Mouse (Mus musculus): ENCODE results near the gene Cartpt. TPM values are rescaled to one million over a fixed set of nuclear protein-coding genes. Genes with fewer than 3 reads are reported as not detected.

The Cartpt gene
- polyA plus RNA-seq (2015; fragmentation: Illumina TruSeq; extraction: RNeasy Lipid Tissue Mini Kit (QIAGEN cat#74804); ENCODE audit: low read depth, low replicate concordance) = 56.5 TPM

DNA sequence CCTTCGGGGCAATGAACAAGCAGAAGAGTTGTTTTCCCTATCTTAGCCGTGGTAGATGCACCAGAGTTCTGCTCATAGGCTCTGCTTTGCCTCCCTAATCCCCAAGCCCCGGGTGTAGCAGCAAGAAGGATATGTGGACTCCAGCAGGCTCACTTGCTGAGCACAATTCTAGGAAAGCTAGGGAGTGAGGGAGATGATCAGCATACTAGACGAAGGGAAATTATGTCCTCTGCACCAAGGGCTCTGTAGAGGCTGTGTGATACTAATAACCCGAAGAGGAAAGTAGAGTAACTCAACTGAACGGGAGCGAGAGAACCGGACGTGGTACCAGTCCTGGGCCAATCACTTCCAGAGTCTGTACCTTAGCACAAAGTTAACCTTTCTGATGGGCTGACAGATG lies at the start of gene Cartpt:
Cartpt (minus strand) TSS at position 127 of the 400 bp plus-strand sequence.

Other genes starting within 250 kb of the Cartpt start
- 24.1 TPM for gene Mccc2, start 114.5 kb upstream of the Cartpt start, polyA plus RNA-seq (2015; fragmentation: Illumina TruSeq; extraction: RNeasy Lipid Tissue Mini Kit (QIAGEN cat#74804); ENCODE audit: low read depth, low replicate concordance)
- 18.5 TPM for gene Bdp1, start 203.0 kb upstream of the Cartpt start, polyA plus RNA-seq (2015; fragmentation: Illumina TruSeq; extraction: RNeasy Lipid Tissue Mini Kit (QIAGEN cat#74804); ENCODE audit: low read depth, low replicate concordance)
- gene Serf1, start 206.9 kb upstream of the Cartpt start, polyA plus RNA-seq (2015; fragmentation: Illumina TruSeq; extraction: RNeasy Lipid Tissue Mini Kit (QIAGEN cat#74804); ENCODE audit: low read depth, low replicate concordance) = 36.5 TPM
- gene Smn1, start 223.8 kb upstream of the Cartpt start, polyA plus RNA-seq (2015; fragmentation: Illumina TruSeq; extraction: RNeasy Lipid Tissue Mini Kit (QIAGEN cat#74804); ENCODE audit: low read depth, low replicate concordance) = 31.4 TPM

Data from brain, adult 10 weeks (tissue).